9 mouse cellular contexts compared by ENCODE assay signal in genomic region chr1:162453578-162453977, GRCm38 (mm10). TPM values are rescaled to one million over a fixed set of nuclear protein-coding genes. Genes with fewer than 3 reads are reported as not detected.
DNase-seq lines count a peak whose midpoint lies in the region; ATAC-seq and TF ChIP-seq lines count a peak whose summit lies in the region.
"Had no signal": no experiment of that assay in that cellular context is flagged by ENCODE, and none has a peak within 500 bp of the region (broad histone marks: within the 10 kb centered on the region; RNA-seq: fewer than 3 reads in every experiment).

No protein-coding gene starts in this region.

- no peak overlapping the region for H3K27ac ChIP-seq in hindbrain, postnatal 0 days
- H3K27ac ChIP-seq: macrophage had no signal

- H3K4me3 ChIP-seq in hindbrain, postnatal 0 days (ENCODE audit: low read length), result no peak overlapping the region

- intact Hi-C loops in heart, postnatal 36 days (cut with DNase I), result no loop called here

- no peak overlapping the region for H3K9ac ChIP-seq in hindbrain, postnatal 0 days (replicated peaks; ENCODE audit: low read length)

- TF ChIP-seq CTCF in hindbrain, postnatal 0 days (IDR thresholded peaks at IDR 0.05; ENCODE audit: low read depth), result no peak

- no peaks in the 10 kb centered on the region for H3K36me3 ChIP-seq in hindbrain, postnatal 0 days (ENCODE audit: insufficient read depth, low read length)

- H3K9me3 ChIP-seq in hindbrain, postnatal 0 days (ENCODE audit: low read length), result no peaks in the 10 kb centered on the region

- peak; percentile 45; the same call in 1 of the 2 replicates for ATAC-seq in hindbrain, postnatal 0 days

- peak; percentile 5 to 28 for DNase-seq in heart, adult 18-20 months
- DNase-seq in heart, postnatal 36 days, result no peak
- DNase-seq in urinary bladder, postnatal 25 days (ENCODE audit: low spot score), result peak; percentile 8
- DNase-seq in urinary bladder, adult 18-20 months (ENCODE audit: low spot score in 2 of 2), result no peak
- DNase-seq in hindbrain, postnatal 0 days (ENCODE audit: low spot score), result peak; percentile 64
- DNase-seq in skeletal muscle tissue, adult 2 months (ENCODE audit: low read depth, low spot score), result peak; percentile 13
- no peak for DNase-seq in gastrocnemius, postnatal 10 days
- DNase-seq in thymus, adult 18-20 months, result no peak

- 0 out of 2 replicates have a peak overlapping the region, but pooled peaks have one; percentile 0 for H3K4me2 ChIP-seq in hindbrain, postnatal 0 days (ENCODE audit: low read depth, low read length)

- no peaks in the 10 kb centered on the region for H3K4me1 ChIP-seq in hindbrain, postnatal 0 days (ENCODE audit: insufficient read depth, low read length)

- 26% methylated on average over 8 of the region's 8 CpGs for WGBS in hindbrain, postnatal 0 days

- H3K27me3 ChIP-seq in hindbrain, postnatal 0 days (ENCODE audit: insufficient read depth, low read length), result no peaks in the 10 kb centered on the region

RNA-seq across cellular contexts. Expression of gene Dnm3, which starts 24.3 kb away (rescaled TPM):
- 1 to 10 TPM; 4.7 to 6.1 TPM for total RNA-seq in heart, adult 18-20 months (2021)
- 1 to 10 TPM; 5.2 to 10.0 TPM for total RNA-seq in heart, postnatal 36 days (2021)
- total RNA-seq in hindbrain, postnatal 0 days (2014; rRNA removed), result 64.7 and 78.2 TPM in 2 replicates
- polyA plus RNA-seq in hindbrain, postnatal 0 days (2015; fragmentation: Nextera tagmentation; extraction: Ambion mirVana), result 52.3 and 56.3 TPM in 2 replicates
- 1 to 10 TPM; 6.3 to 8.6 TPM for total RNA-seq in gastrocnemius, postnatal 10 days (2021)
- polyA plus RNA-seq: macrophage had no signal

Comparison
In these comparisons a context has a peak if more than half of its experiments do, and no peak if none do; other contexts are left out.
1. DNase-seq: peak in heart, adult 18-20 months (2 of 2), urinary bladder, postnatal 25 days (single experiment), hindbrain, postnatal 0 days (single experiment) and skeletal muscle tissue, adult 2 months (single experiment); none in heart, postnatal 36 days (0 of 2), urinary bladder, adult 18-20 months (0 of 2), gastrocnemius, postnatal 10 days (single experiment) and thymus, adult 18-20 months (0 of 2).